Mouse (Mus musculus) heart, embryonic 10.5 days (tissue): Measurements from ENCODE around the gene Faxc. TPM values are rescaled to one million over a fixed set of nuclear protein-coding genes. Genes with fewer than 3 reads are reported as not detected.

ENCODE experiments used
- DNase-seq: peaks from one replicate; pipeline ENCODE4 v3.0.0-alpha.2; 2017; ENCODE audit warnings: low spot score
- H3K27ac ChIP-seq: fragments of 300-500 bp; sonication (generic); 2 replicates; pipeline ENCODE4 v1.5.1; 2016; ENCODE audit warnings: mild to moderate bottlenecking
- H3K27me3 ChIP-seq: fragments of 300-500 bp; sonication (generic); 2 replicates; pipeline ENCODE4 v1.6.1; 2016; ENCODE audit warnings: mild to moderate bottlenecking; ENCODE audit not compliant: poor library complexity, insufficient read depth, severe bottlenecking
- H3K36me3 ChIP-seq: fragments of 300-500 bp; sonication (generic); 2 replicates; pipeline ENCODE4 v1.6.1; 2016; ENCODE audit warnings: mild to moderate bottlenecking, moderate library complexity
- H3K4me1 ChIP-seq: fragments of 300-500 bp; sonication (generic); 2 replicates; pipeline ENCODE4 v1.6.1; 2016; ENCODE audit warnings: mild to moderate bottlenecking
- H3K4me3 ChIP-seq: fragments of 300-500 bp; sonication (generic); 2 replicates; pipeline ENCODE4 v1.5.1; 2016; ENCODE audit warnings: mild to moderate bottlenecking, moderate library complexity
- H3K9me3 ChIP-seq: fragments of 300-500 bp; sonication (generic); 2 replicates; pipeline ENCODE4 v1.6.1; 2016; ENCODE audit warnings: mild to moderate bottlenecking, moderate library complexity
- WGBS: fragments of 180-500 bp; shearing (Covaris S2); methylation state at CpG from one replicate; pipeline ENCODE4 v1.1.7; 2016; 5-methylcytosine and 5-hydroxymethylcytosine counted together
- polyA plus RNA-seq: library from polyadenylated mRNA; unstranded; fragments of >200 nt; fragmentation: Nextera tagmentation; extraction: Ambion mirVana; gene quantifications from 2 replicates; pipeline ENCODE4 v1.2.1, GENCODE M21; 2016

Gene Faxc
- polyA plus RNA-seq, 1 experiment from 2014 or later, result 4.4 TPM

DNA sequence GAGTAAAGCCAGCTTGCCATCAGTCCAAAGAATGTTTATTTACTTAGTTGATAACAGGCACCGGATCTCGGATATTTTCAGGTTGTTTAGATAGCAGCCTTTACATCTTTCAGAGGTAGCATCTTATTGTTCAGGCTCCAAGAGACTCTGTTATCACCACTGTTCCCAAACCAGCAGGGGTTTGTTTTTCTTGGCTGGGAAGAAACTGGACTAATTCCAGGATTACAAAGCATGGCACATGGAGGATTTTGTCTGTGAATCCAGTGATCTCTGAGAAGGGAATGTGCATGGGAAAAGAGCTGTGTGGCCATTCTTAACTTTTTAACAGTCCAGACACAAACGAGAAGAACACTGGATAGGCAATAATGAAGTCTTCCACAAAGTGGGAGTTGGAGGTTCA is 43.0 kb downstream of the Faxc start:
- WGBS, result 17% methylated on average over 3 of the region's 3 CpGs
- DNase-seq, result no peak
- Histone ChIP-seq H3K4me1 (peaks cover 12% of the 10 kb centered on the region), H3K36me3 (peaks cover 3% of the 10 kb centered on the region; the same call in 1 of the 2 replicates), H3K4me3 (no peak overlapping the region), H3K9me3 (no peaks in the 10 kb centered on the region), H3K27me3 (peaks cover 25% of the 10 kb centered on the region), H3K27ac (no peak overlapping the region)

DNA sequence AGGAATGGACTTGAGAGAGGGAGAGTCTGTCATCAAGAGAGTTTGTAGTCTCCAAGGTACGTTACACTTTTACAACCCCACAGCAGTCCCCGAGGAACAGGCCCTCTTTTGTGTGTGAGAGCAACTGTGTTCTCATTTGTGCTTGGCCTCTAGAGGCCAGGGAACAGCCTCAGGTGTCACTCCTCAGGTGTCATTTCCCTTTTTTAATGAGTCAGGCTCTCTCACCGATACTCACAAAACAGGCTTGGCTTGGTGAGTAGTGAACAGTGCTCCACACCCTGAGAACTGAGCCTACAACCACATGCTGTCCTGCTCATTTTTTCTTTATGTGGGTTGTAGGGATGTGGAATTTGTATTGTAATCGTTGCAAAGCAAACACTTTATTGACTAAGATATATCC is 49.3 kb downstream of the Faxc start:
- Histone ChIP-seq H3K4me3 (no peak overlapping the region), H3K4me1 (peaks cover 7% of the 10 kb centered on the region), H3K36me3 (0 out of 2 replicates have a peak, but pooled peaks cover 4% of the 10 kb centered on the region), H3K9me3 (no peaks in the 10 kb centered on the region), H3K27me3 (peaks cover 45% of the 10 kb centered on the region), H3K27ac (no peak overlapping the region)
- no peak for DNase-seq
- WGBS, result 78% methylated on average over 4 of the region's 4 CpGs

DNA sequence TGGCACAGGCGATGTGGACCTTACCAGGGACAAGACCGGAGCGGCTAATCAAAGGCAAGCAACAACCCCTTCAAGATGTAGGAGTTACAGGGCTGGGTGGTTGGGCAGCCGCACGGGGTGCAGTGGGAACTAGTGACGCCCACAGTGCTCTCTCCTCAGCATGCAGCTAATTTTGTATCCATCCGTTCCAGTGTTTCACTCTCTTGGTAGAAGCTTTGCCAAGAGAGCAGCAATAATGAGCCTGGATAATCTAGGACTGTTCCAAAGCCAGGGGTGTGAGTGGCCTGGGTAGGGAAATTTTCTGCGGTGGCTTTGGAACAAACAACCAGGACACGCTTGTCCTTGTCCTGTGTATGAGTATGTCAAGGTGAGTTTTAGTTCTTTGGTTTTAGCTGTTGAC is 51.3 kb downstream of the Faxc start:
- Histone ChIP-seq H3K4me1 (peaks cover 7% of the 10 kb centered on the region), H3K27me3 (peaks cover 32% of the 10 kb centered on the region), H3K27ac (no peak overlapping the region), H3K36me3 (0 out of 2 replicates have a peak, but pooled peaks cover 4% of the 10 kb centered on the region), H3K9me3 (no peaks in the 10 kb centered on the region), H3K4me3 (no peak overlapping the region)
- DNase-seq, result no peak
- 89% methylated on average over 9 of the region's 9 CpGs for WGBS

DNA sequence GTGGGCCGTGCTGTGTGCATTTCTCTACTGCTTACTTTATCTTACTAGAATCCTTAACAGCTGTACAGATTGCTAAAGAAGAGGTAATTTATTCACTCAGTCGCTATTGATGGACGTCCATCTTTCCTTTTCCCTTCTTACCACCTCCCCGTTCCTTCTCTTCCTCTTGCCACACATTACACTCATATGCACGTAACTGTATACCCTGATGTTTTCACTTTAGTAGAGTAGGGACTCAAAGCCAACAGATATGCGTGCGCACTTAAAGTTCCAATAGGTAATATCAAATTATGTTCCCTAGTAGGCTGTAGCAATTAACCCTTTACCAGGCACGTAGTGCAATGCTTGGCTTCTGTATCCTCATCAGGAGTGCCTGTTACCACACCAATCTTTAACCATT is 55.7 kb downstream of the Faxc start:
- 84% methylated on average over 8 of the region's 8 CpGs for WGBS
- Histone ChIP-seq H3K27me3 (peaks cover 11% of the 10 kb centered on the region; the same call in 1 of the 2 replicates), H3K36me3 (0 out of 2 replicates have a peak, but pooled peaks cover 4% of the 10 kb centered on the region), H3K4me1 (no peaks in the 10 kb centered on the region), H3K27ac (no peak overlapping the region), H3K4me3 (no peak overlapping the region), H3K9me3 (no peaks in the 10 kb centered on the region)
- no peak for DNase-seq

DNA sequence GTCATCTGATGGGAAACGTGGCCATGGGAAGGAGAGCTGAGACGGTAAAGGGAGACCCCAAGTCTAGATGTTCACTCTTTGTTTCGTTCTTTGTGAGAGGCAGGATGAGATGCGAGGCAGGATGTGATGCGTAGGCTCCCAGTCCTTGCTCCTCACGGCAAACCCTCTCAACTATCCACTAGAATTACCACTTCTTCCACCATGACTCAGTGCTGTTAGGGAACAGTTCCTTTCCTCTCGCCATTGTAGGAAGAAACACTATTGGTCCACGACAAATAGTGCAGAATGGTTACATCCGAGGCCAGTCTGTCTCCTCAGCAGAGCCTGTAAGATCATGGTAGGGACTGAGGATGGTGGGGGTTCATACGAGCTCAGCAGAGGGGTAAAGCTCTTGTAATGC is 56.3 kb downstream of the Faxc start:
- H3K4me1 ChIP-seq, result no peaks in the 10 kb centered on the region
- H3K36me3 ChIP-seq, result 0 out of 2 replicates have a peak, but pooled peaks cover under 1% of the 10 kb centered on the region
- DNase-seq, result no peak
- 75% methylated on average over 10 of the region's 10 CpGs for WGBS
- H3K4me3 ChIP-seq, result no peak overlapping the region
- no peak overlapping the region for H3K27ac ChIP-seq
- no peaks in the 10 kb centered on the region for H3K9me3 ChIP-seq
- H3K27me3 ChIP-seq, result peaks cover 5% of the 10 kb centered on the region; the same call in 1 of the 2 replicates

DNA sequence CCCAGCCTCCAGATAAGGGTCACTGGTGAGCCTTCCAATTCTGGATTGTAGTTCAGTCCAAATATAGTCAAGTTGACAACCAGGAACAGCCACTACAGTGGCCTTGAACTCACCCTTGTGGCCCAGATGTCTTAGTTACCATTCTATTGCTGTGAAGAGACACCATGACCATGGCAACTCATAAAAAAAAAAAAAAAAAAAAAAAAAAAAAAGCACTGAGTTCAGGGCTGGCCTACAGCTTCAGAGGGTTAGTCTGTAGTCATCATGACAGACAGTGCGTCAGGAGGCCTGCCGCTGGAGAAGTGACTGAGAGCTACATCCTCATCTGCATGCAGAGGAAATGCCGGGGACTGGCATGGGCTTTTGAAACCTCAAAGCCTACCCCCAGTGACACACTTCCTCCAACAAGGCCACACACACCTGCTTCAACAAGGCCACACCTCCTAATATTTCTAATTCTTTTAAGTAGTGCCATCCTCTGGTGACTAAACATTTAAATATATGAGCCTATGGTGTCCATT is 58.5 kb downstream of the Faxc start:
- no peak for DNase-seq
- H3K4me3 ChIP-seq, result no peak overlapping the region
- WGBS, result 86% methylated on average over 3 of the region's 3 CpGs

DNA sequence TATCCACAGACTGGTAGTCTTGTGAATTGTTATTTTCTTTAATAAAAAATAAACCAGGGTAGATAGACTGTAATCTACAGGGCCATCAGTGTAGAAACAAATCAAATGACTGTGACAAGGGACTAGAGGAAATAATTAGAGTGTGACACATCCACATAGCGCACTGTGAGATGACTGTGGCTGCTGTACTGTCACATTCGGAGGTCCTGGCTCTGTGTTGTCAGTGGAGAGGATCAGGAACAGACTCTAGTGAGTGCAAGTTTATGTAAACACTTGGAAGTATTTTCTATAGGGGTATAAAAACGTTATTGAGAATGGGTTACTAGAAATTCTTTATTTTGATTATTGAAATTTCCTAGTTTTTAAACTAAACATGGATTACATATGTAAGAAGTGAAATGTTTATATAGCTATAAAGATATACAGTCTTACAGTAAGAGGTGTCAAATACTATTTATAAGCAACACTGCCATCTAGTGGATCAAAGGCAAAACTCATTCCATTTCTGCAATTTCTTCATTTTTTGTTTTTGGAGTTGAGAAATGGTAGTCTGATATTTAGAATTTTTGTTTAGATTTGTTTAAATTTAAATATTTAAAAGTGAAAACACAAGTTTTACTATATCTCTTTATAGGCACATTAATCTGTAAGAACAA is 59.6 kb downstream of the Faxc start:
- no peaks in the 10 kb centered on the region for H3K4me1 ChIP-seq
- WGBS, result 32% methylated on average over 3 of the region's 3 CpGs
- DNase-seq, result no peak
- H3K27me3 ChIP-seq, result no peaks in the 10 kb centered on the region
- H3K4me3 ChIP-seq, result no peak overlapping the region
- no peaks in the 10 kb centered on the region for H3K9me3 ChIP-seq
- H3K27ac ChIP-seq, result no peak overlapping the region
- peaks cover 5% of the 10 kb centered on the region; the same call in 1 of the 2 replicates for H3K36me3 ChIP-seq

More for the DNA sequence above, 58.5 kb downstream of the Faxc start:
- Histone ChIP-seq H3K36me3 (peaks cover 5% of the 10 kb centered on the region; the same call in 1 of the 2 replicates), H3K27ac (no peak overlapping the region), H3K4me1 (no peaks in the 10 kb centered on the region), H3K9me3 (no peaks in the 10 kb centered on the region), H3K27me3 (no peaks in the 10 kb centered on the region)

DNA sequence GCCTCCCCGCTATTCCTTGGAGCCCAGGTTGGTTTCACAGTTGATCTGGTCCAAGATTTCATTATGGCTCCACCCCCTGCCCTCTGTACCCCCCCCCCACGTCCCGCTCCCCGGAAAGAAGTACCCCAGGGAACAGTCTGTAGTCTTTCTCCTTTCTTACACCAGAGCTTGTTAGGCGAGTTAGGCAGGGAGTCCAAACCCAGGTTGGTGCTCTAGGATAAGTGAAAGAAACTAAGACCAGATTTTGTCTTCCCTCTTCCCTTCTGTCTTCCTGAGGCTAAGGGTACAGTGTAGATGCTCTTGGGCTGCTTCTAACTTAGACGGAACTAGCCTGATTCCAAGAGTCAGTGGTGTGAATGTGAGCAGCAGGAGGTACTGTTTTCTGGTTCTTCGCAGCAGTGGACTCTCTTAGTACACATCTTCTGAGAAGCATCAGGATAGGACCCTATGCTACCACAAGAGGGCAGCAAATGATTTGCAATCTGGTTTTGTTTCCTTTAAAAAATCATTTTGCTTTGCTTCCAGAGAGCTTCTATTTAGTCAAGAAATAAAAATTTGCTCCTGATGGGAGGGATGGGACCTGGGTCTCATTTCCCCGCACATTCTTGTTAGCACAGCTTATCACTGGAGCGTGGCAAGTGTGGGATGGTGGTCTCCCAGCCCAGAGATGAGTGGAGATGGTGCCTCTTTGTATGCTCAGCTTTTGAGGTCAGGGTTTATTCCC is 86.7 kb downstream of the Faxc start:
- Histone ChIP-seq H3K27me3 (no peaks in the 10 kb centered on the region), H3K27ac (no peak overlapping the region), H3K4me3 (no peak overlapping the region), H3K9me3 (no peaks in the 10 kb centered on the region), H3K36me3 (no peaks in the 10 kb centered on the region), H3K4me1 (no peaks in the 10 kb centered on the region)
- DNase-seq, result no peak
- WGBS, result 12% methylated on average over 9 of the region's 9 CpGs

DNA sequence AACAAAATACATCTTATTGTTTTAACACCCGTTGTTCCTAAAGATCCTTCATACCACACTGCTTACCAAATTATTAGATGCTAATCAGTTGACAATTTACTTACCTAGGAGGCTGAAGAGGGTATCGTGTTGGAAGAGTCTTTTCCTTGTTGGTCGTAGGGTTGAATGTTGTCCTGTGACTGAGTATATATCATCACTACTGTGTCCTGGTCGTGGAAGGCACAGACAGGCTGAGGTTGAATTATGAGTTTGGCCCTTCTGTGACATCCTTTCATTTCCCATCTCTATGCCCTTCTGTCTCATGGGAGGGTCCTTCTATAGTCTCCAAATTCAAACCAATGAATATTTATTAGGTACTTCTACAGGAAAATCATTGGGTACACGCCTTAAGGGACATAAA is 87.3 kb downstream of the Faxc start:
- H3K4me3 ChIP-seq, result no peak overlapping the region
- DNase-seq, result no peak
- 54% methylated on average over 5 of the region's 5 CpGs for WGBS
- H3K27me3 ChIP-seq, result no peaks in the 10 kb centered on the region
- H3K4me1 ChIP-seq, result no peaks in the 10 kb centered on the region
- no peaks in the 10 kb centered on the region for H3K36me3 ChIP-seq
- no peak overlapping the region for H3K27ac ChIP-seq
- no peaks in the 10 kb centered on the region for H3K9me3 ChIP-seq

DNA sequence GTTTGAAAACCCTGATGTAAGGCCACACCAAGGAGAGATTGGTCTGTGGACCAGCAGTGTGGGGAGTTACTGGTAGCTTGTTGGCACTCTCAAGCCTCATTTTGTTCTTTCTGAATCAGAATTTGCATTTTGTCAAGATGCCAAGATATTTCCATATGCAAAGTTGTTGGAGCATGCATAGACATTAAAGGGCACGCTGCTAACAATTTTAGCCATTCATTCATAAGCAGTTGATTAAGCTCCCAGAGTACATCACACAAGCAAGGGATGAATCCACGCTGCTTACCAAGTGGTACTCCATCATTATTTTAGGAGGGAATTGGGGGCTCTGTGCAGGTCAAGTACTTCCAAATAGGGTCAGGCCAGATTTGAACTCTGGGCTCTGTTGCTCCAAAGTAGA is 98.8 kb downstream of the Faxc start:
- H3K27ac ChIP-seq, result no peak overlapping the region
- no peak overlapping the region for H3K4me3 ChIP-seq
- H3K27me3 ChIP-seq, result no peaks in the 10 kb centered on the region
- no peaks in the 10 kb centered on the region for H3K9me3 ChIP-seq
- 88% methylated on average over 2 of the region's 2 CpGs for WGBS
- no peaks in the 10 kb centered on the region for H3K36me3 ChIP-seq
- no peaks in the 10 kb centered on the region for H3K4me1 ChIP-seq
- no peak for DNase-seq

Other genes starting within 250 kb of the Faxc start
- not detected in 2 replicates for gene Prdm13, start 245.4 kb upstream of the Faxc start, polyA plus RNA-seq
- gene Ccnc, start 203.6 kb upstream of the Faxc start, polyA plus RNA-seq, result 31.2 and 36.0 TPM in 2 replicates
- gene Usp45, start 164.2 kb upstream of the Faxc start, polyA plus RNA-seq, result 8.9 and 9.5 TPM in 2 replicates
- 26.7 and 28.0 TPM in 2 replicates for gene Tstd3, start 164.1 kb upstream of the Faxc start, polyA plus RNA-seq
- 88.8 and 103 TPM in 2 replicates for gene Pnisr, start 83.7 kb upstream of the Faxc start, polyA plus RNA-seq
- 17.8 and 18.2 TPM in 2 replicates for gene Coq3, start 51.7 kb upstream of the Faxc start, polyA plus RNA-seq